Mouse (Mus musculus): ENCODE data around the gene Hrct1. TPM values are rescaled to one million over a fixed set of nuclear protein-coding genes. Genes with fewer than 3 reads are reported as not detected.
A peak's percentile ranks its signal among the peaks of the same experiment; 100 is the strongest.

The Hrct1 gene
- polyA plus RNA-seq, 1 experiment = 0.35 TPM

- Histone ChIP-seq H3K4me1 (ENCODE audit: control insufficient read depth, insufficient read depth, low read length) (peaks cover 16% of the 10 kb centered on the region; the same call in 1 of the 2 replicates), H3K4me3 (ENCODE audit: insufficient read depth, low read length) (no peak overlapping the region), H3K27ac (ENCODE audit: insufficient read depth, low read length) (no peak overlapping the region)
- TF ChIP-seq CTCF (IDR thresholded peaks at IDR 0.05; ENCODE audit: borderline replicate concordance, insufficient read depth, low read length) (no peak), POLR2A (IDR thresholded peaks at IDR 0.05; ENCODE audit: low read depth, low read length) (no peak)
Observed at GRCm38 (mm10) chr4:43726228-43726993, 577 bp upstream of the Hrct1 start.

- Histone ChIP-seq H3K4me1 (ENCODE audit: control insufficient read depth, insufficient read depth, low read length) (peaks cover 16% of the 10 kb centered on the region; the same call in 1 of the 2 replicates), H3K4me3 (ENCODE audit: insufficient read depth, low read length) (no peak overlapping the region), H3K27ac (ENCODE audit: insufficient read depth, low read length) (peak overlapping the region; percentile 49)
- no peak for TF ChIP-seq POLR2A (IDR thresholded peaks at IDR 0.05; ENCODE audit: low read depth, low read length)
- TF ChIP-seq CTCF (IDR thresholded peaks at IDR 0.05; ENCODE audit: borderline replicate concordance, insufficient read depth, low read length) = no peak
Observed at GRCm38 (mm10) chr4:43727718-43728575, 959 bp downstream of the Hrct1 start.

GRCm38 (mm10) chr4:43728576-43728954 lies 1.6 kb downstream of the Hrct1 start:
- TF ChIP-seq POLR2A (IDR thresholded peaks at IDR 0.05; ENCODE audit: low read depth, low read length) = no peak
- Histone ChIP-seq H3K4me1 (ENCODE audit: control insufficient read depth, insufficient read depth, low read length) (peaks cover 16% of the 10 kb centered on the region; the same call in 1 of the 2 replicates), H3K27ac (ENCODE audit: insufficient read depth, low read length) (peak overlapping the region; percentile 49), H3K4me3 (ENCODE audit: insufficient read depth, low read length) (no peak overlapping the region)

GRCm38 (mm10) chr4:43729126-43729525 lies 2.1 kb downstream of the Hrct1 start:
- TF ChIP-seq POLR2A (IDR thresholded peaks at IDR 0.05; ENCODE audit: low read depth, low read length) (no peak), CTCF (IDR thresholded peaks at IDR 0.05; ENCODE audit: borderline replicate concordance, insufficient read depth, low read length) (no peak)
- no peak overlapping the region for H3K4me3 ChIP-seq (ENCODE audit: insufficient read depth, low read length)
- H3K4me1 ChIP-seq (ENCODE audit: control insufficient read depth, insufficient read depth, low read length) = peaks cover 16% of the 10 kb centered on the region; the same call in 1 of the 2 replicates
- H3K27ac ChIP-seq (ENCODE audit: insufficient read depth, low read length) = peak overlapping the region; percentile 49

- Histone ChIP-seq H3K4me3 (ENCODE audit: insufficient read depth, low read length) (no peak within 1 kb of the TSS), H3K4me1 (ENCODE audit: control insufficient read depth, insufficient read depth, low read length) (peaks cover 16% of the 10 kb centered on the region; the same call in 1 of the 2 replicates), H3K27ac (ENCODE audit: insufficient read depth, low read length) (peak within 1 kb of the TSS; percentile 49)
- TF ChIP-seq CTCF (IDR thresholded peaks at IDR 0.05; ENCODE audit: borderline replicate concordance, insufficient read depth, low read length) = no peak
Observed at GRCm38 (mm10) chr4:43729794-43730550, 3.0 kb downstream of the Hrct1 start, which contains the start of gene Spaar. Gene Spaar (plus strand): TSS chr4:43730034.

GRCm38 (mm10) chr4:43730750-43731297 lies 3.8 kb downstream of the Hrct1 start:
- H3K4me3 ChIP-seq (ENCODE audit: insufficient read depth, low read length) = no peak overlapping the region
- TF ChIP-seq CTCF (IDR thresholded peaks at IDR 0.05; ENCODE audit: borderline replicate concordance, insufficient read depth, low read length) = peak; percentile 3; the same call in 1 of the 2 replicates
- TF ChIP-seq POLR2A (IDR thresholded peaks at IDR 0.05; ENCODE audit: low read depth, low read length) = no peak
- H3K4me1 ChIP-seq (ENCODE audit: control insufficient read depth, insufficient read depth, low read length) = peaks cover 16% of the 10 kb centered on the region; the same call in 1 of the 2 replicates
- H3K27ac ChIP-seq (ENCODE audit: insufficient read depth, low read length) = no peak overlapping the region

- Histone ChIP-seq H3K4me3 (ENCODE audit: insufficient read depth, low read length) (no peak overlapping the region), H3K4me1 (ENCODE audit: control insufficient read depth, insufficient read depth, low read length) (peaks cover 12% of the 10 kb centered on the region; the same call in 1 of the 2 replicates)
- TF ChIP-seq POLR2A (IDR thresholded peaks at IDR 0.05; ENCODE audit: low read depth, low read length) (no peak), CTCF (IDR thresholded peaks at IDR 0.05; ENCODE audit: borderline replicate concordance, insufficient read depth, low read length) (no peak)
Observed at GRCm38 (mm10) chr4:43732171-43732570, 5.2 kb downstream of the Hrct1 start.

GRCm38 (mm10) chr4:43733186-43733585 lies 6.2 kb downstream of the Hrct1 start:
- Histone ChIP-seq H3K4me1 (ENCODE audit: control insufficient read depth, insufficient read depth, low read length) (peaks cover 7% of the 10 kb centered on the region; the same call in 1 of the 2 replicates), H3K4me3 (ENCODE audit: insufficient read depth, low read length) (no peak overlapping the region), H3K27ac (ENCODE audit: insufficient read depth, low read length) (no peak overlapping the region)
- TF ChIP-seq CTCF (IDR thresholded peaks at IDR 0.05; ENCODE audit: borderline replicate concordance, insufficient read depth, low read length) (no peak), POLR2A (IDR thresholded peaks at IDR 0.05; ENCODE audit: low read depth, low read length) (no peak)

More at GRCm38 (mm10) chr4:43732171-43732570, 5.2 kb downstream of the Hrct1 start:
- H3K27ac ChIP-seq (ENCODE audit: insufficient read depth, low read length) = no peak overlapping the region

- TF ChIP-seq CTCF (IDR thresholded peaks at IDR 0.05; ENCODE audit: borderline replicate concordance, insufficient read depth, low read length) (no peak), POLR2A (IDR thresholded peaks at IDR 0.05; ENCODE audit: low read depth, low read length) (no peak)
- H3K4me1 ChIP-seq (ENCODE audit: control insufficient read depth, insufficient read depth, low read length) = no peaks in the 10 kb centered on the region
- H3K27ac ChIP-seq (ENCODE audit: insufficient read depth, low read length) = no peak overlapping the region
- H3K4me3 ChIP-seq (ENCODE audit: insufficient read depth, low read length) = no peak overlapping the region
Observed at GRCm38 (mm10) chr4:43737144-43737543, 10.2 kb downstream of the Hrct1 start.
